Mouse (Mus musculus): ENCODE data around the gene Hint3.

DNA sequence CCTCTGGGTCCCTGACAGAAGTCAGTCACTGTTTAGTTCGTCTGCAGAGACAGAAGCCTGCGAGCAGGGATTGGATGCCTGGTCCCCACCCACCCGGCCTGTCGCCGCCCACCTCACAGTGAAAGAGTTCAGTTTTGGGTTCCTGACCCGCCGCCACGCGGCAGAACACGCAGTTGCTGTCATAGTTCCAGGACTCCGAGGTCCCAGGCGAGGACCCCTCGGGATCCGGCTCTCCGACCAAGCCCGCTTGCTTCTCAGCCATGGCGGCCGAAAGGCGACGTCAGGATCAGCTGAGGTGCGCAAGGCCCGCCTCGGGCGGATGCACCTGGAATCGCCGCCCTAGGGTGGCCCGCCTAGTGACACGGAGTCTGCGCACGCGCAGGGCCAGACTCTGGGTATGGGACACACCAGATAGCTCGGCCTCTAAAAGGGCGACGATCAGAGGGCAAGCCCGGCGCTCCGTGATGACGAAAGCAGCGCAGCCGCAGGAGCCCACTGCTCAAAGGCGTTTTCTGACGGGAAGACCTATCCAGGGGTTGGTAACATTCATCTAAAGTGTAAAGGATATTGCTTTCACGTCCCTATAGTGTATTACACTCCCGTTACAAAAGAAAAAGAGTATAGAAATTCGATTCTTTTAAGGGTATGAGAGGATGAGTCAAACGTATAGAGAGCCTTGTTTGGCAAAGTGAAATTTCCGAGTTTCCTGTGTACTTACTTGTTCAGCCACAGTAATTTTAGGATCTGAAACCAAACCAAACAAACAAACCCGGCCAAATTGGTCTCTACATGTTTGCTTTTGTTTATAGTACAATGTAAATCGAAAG is 11.1 kb downstream of the Hint3 start:
- peak; percentile 83 for TF ChIP-seq EP300 (IDR thresholded peaks at IDR 0.05; ENCODE audit: low read depth)
- TF ChIP-seq CTCF (IDR thresholded peaks at IDR 0.05; ENCODE audit: low read depth) = peak; percentile 13; the same call in 1 of the 2 replicates
